Mouse (Mus musculus) limb, embryonic 10.5 days (tissue): ENCODE measurements around the gene Pax3. TPM values are rescaled to one million over a fixed set of nuclear protein-coding genes. Genes with fewer than 3 reads are reported as not detected.

Experiments
- DNase-seq: peaks from one replicate; pipeline ENCODE4 v3.0.0-alpha.2; 2017; ENCODE audit warnings: low spot score
- H3K27ac ChIP-seq: fragments of 300-500 bp; sonication (generic); 2 replicates; pipeline ENCODE4 v1.5.1; 2016; ENCODE audit warnings: mild to moderate bottlenecking
- H3K27me3 ChIP-seq: fragments of 300-500 bp; sonication (generic); 2 replicates; pipeline ENCODE4 v1.6.1; 2016; ENCODE audit warnings: low read depth, mild to moderate bottlenecking; ENCODE audit not compliant: poor library complexity, severe bottlenecking
- H3K36me3 ChIP-seq: fragments of 300-500 bp; sonication (generic); 2 replicates; pipeline ENCODE4 v1.6.1; 2016; ENCODE audit warnings: mild to moderate bottlenecking, moderate library complexity
- H3K4me1 ChIP-seq: fragments of 300-500 bp; sonication (generic); 2 replicates; pipeline ENCODE4 v1.6.1; 2016
- H3K4me3 ChIP-seq: fragments of 300-500 bp; sonication (generic); 2 replicates; pipeline ENCODE4 v1.5.1; 2016; ENCODE audit warnings: mild to moderate bottlenecking, moderate library complexity
- H3K9me3 ChIP-seq: fragments of 300-500 bp; sonication (generic); replicated peaks from 2 replicates; pipeline ENCODE4 v1.6.1; 2016; ENCODE audit warnings: mild to moderate bottlenecking
- WGBS: fragments of 180-500 bp; shearing (Covaris S2); methylation state at CpG from one replicate; pipeline ENCODE4 v1.1.7; 2016; 5-methylcytosine and 5-hydroxymethylcytosine counted together
- polyA plus RNA-seq: library from polyadenylated mRNA; unstranded; fragments of >200 nt; fragmentation: Nextera tagmentation; extraction: Ambion mirVana; gene quantifications from 2 replicates; pipeline ENCODE4 v1.2.1, GENCODE M21; 2016

Pax3 gene
- polyA plus RNA-seq, 1 experiment from 2014 or later = 11.5 TPM

DNA sequence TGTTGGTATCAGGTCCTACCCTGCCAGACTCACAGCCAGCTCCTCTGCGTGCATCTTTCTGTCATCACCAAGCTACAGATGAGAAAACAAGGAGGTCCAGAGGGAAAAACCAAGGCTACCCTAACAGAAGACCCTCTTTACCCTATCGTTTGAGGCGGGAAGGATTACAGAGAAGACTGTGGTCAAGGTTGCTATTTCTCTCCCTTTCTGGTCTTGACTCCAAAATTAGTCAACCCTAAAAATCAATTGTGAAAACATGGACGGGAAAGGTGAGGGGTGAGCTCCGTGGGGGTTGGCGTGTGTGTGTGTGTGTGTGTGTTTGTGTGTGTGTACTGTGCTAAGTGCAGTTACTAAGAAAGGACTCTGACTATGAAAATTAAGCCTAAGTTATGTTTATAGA lies 54.0 kb downstream of the Pax3 start:
- Histone ChIP-seq H3K27ac (no peak overlapping the region), H3K4me3 (no peak overlapping the region), H3K9me3 (no peaks in the 10 kb centered on the region), H3K36me3 (no peaks in the 10 kb centered on the region), H3K27me3 (peaks cover 100% of the 10 kb centered on the region), H3K4me1 (peaks cover 35% of the 10 kb centered on the region)
- WGBS = 74% methylated on average over 6 of the region's 6 CpGs
- no peak for DNase-seq

GRCm38 (mm10) chr1:78141741-78142501 lies 55.0 kb downstream of the Pax3 start:
- Histone ChIP-seq H3K27ac (no peak overlapping the region), H3K9me3 (no peaks in the 10 kb centered on the region), H3K4me3 (no peak overlapping the region), H3K36me3 (no peaks in the 10 kb centered on the region), H3K27me3 (peaks cover 100% of the 10 kb centered on the region), H3K4me1 (peaks cover 34% of the 10 kb centered on the region)
- DNase-seq = no peak
- WGBS = 18% methylated on average over 9 of the region's 9 CpGs

DNA sequence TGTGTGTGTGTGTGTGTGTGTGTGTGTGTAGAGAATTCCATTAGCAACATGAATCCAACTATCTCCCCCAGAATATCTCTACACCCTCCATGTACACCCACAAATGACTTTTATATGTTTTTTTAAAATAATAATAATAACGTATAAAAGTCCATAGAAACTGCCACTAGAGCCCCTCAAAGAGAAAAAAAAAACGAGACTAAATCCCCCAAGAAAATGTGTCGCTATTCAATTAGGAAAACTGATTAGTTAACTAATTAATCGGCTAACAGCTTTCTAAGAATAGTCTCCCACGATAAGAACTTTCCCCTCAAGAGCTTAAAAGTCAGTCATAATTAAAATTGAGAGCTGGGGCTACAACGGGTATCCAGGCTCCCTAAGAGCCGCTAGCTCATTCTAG lies 55.6 kb downstream of the Pax3 start:
- H3K9me3 ChIP-seq = no peaks in the 10 kb centered on the region
- no peak overlapping the region for H3K4me3 ChIP-seq
- no peak for DNase-seq
- H3K27ac ChIP-seq = no peak overlapping the region
- H3K4me1 ChIP-seq = peaks cover 28% of the 10 kb centered on the region
- no peaks in the 10 kb centered on the region for H3K36me3 ChIP-seq
- WGBS = 11% methylated on average over 7 of the region's 7 CpGs
- H3K27me3 ChIP-seq = peaks cover 100% of the 10 kb centered on the region

GRCm38 (mm10) chr1:78140505-78141303 lies 56.2 kb downstream of the Pax3 start:
- peak; percentile 52 for DNase-seq
- WGBS = 3% methylated on average over 14 of the region's 14 CpGs
- H3K36me3 ChIP-seq = no peaks in the 10 kb centered on the region
- no peak overlapping the region for H3K4me3 ChIP-seq
- H3K27ac ChIP-seq = no peak overlapping the region
- peaks cover 100% of the 10 kb centered on the region for H3K27me3 ChIP-seq
- H3K9me3 ChIP-seq = no peaks in the 10 kb centered on the region
- H3K4me1 ChIP-seq = peaks cover 28% of the 10 kb centered on the region

DNA sequence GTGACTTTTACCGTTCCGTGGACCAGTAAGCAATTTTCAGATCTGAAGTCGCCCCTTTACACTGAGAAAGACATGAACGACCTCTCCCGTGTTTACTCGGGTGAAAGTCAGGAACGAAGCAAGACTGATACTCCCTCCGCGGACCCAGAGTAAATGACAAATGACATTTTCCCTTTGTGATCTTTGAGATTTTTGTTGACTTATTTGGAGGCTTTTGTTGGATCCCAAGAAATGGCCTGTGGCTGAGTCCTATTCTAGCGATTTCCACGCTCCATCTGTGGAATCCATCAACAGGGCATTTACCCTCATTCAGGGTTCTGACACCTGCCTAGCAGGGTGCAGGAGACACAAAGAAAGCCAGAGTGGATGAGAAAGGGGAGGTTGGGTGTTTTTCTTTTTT lies 57.6 kb downstream of the Pax3 start:
- DNase-seq = no peak
- H3K9me3 ChIP-seq = no peaks in the 10 kb centered on the region
- no peak overlapping the region for H3K4me3 ChIP-seq
- no peak overlapping the region for H3K27ac ChIP-seq
- peaks cover 28% of the 10 kb centered on the region for H3K4me1 ChIP-seq
- H3K36me3 ChIP-seq = no peaks in the 10 kb centered on the region
- 3% methylated on average over 11 of the region's 11 CpGs for WGBS
- H3K27me3 ChIP-seq = peaks cover 100% of the 10 kb centered on the region

GRCm38 (mm10) chr1:78129267-78129666 lies 67.7 kb downstream of the Pax3 start:
- no peaks in the 10 kb centered on the region for H3K9me3 ChIP-seq
- peaks cover 82% of the 10 kb centered on the region for H3K27me3 ChIP-seq
- H3K4me3 ChIP-seq = no peak overlapping the region
- H3K4me1 ChIP-seq = peaks cover 10% of the 10 kb centered on the region
- no peaks in the 10 kb centered on the region for H3K36me3 ChIP-seq
- DNase-seq = no peak
- 25% methylated on average over 5 of the region's 5 CpGs for WGBS
- H3K27ac ChIP-seq = no peak overlapping the region

DNA sequence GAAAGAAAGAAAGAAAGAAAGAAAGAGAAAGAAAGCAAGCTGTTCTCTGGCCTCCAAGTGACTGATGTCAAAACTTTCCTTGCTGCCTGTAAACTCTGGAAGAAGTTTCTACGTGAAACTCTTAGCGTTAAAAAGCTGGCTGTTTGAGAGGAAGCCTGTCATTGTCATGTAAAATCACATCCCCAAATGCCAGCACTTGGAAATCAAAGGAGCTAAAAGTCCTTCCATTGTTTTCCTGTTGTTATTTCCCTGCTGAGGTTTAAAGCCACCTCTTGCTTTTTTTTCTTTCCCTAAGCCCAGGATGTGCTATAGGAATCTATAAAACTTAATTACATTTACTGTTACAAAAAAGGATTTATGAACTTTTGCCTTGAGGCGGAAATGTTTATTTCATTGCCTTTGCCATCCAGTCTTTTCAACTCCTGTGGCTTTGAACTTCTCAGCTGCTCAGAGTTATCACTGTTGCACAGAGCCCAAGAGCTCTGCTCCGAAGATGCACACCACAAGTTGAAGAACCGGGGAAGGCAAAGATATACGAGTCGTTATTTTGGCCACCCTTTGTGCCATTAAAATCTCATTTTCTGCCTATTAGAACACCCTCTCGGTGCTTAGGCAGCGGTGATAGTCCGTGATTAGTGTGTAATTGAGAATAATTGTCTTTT lies 76.9 kb downstream of the Pax3 start:
- peaks cover 6% of the 10 kb centered on the region for H3K4me1 ChIP-seq
- no peak for DNase-seq
- H3K27me3 ChIP-seq = peaks cover 98% of the 10 kb centered on the region
- WGBS = 12% methylated on average over 10 of the region's 10 CpGs
- no peaks in the 10 kb centered on the region for H3K36me3 ChIP-seq
- no peaks in the 10 kb centered on the region for H3K9me3 ChIP-seq
- no peak overlapping the region for H3K27ac ChIP-seq
- H3K4me3 ChIP-seq = no peak overlapping the region

DNA sequence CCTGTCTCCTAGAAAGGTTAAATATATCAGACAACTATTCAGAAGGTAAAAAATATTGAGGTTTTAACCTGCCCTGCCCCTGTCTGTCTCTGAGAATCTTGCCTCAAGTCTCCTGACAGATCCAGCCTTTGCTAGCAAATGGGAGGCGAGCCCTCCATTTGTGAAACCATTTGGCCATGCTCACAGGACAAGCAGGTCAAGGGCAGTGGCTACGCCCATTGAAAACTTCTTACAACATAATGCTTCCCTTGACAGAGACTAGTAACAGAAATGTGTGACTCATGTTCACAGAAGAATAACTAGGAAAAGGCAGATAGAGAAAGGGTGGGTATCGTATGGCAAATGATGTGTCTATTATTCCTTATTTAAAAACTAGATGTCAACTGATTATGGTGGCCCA lies 80.9 kb downstream of the Pax3 start:
- no peaks in the 10 kb centered on the region for H3K9me3 ChIP-seq
- peaks cover 24% of the 10 kb centered on the region for H3K4me1 ChIP-seq
- H3K27ac ChIP-seq = no peak overlapping the region
- H3K27me3 ChIP-seq = peaks cover 98% of the 10 kb centered on the region
- H3K4me3 ChIP-seq = no peak overlapping the region
- H3K36me3 ChIP-seq = no peaks in the 10 kb centered on the region
- WGBS = 81% methylated on average over 3 of the region's 3 CpGs
- DNase-seq = no peak

- peaks cover 28% of the 10 kb centered on the region for H3K4me1 ChIP-seq
- no peak overlapping the region for H3K27ac ChIP-seq
- no peaks in the 10 kb centered on the region for H3K9me3 ChIP-seq
- WGBS = 6% methylated on average over 6 of the region's 6 CpGs
- peaks cover 90% of the 10 kb centered on the region for H3K27me3 ChIP-seq
- no peak overlapping the region for H3K4me3 ChIP-seq
- DNase-seq = peak; percentile 35
- no peaks in the 10 kb centered on the region for H3K36me3 ChIP-seq
Measured at GRCm38 (mm10) chr1:78110311-78110710, 86.6 kb downstream of the Pax3 start.

- Histone ChIP-seq H3K4me3 (no peak overlapping the region), H3K27me3 (peaks cover 61% of the 10 kb centered on the region), H3K4me1 (peaks cover 12% of the 10 kb centered on the region), H3K27ac (no peak overlapping the region), H3K9me3 (no peaks in the 10 kb centered on the region), H3K36me3 (no peaks in the 10 kb centered on the region)
- 50% methylated on average over 7 of the region's 7 CpGs for WGBS
- no peak for DNase-seq
Measured at GRCm38 (mm10) chr1:78103511-78103910, 93.4 kb downstream of the Pax3 start.

GRCm38 (mm10) chr1:78093619-78094018 lies 103.3 kb downstream of the Pax3 start:
- H3K27me3 ChIP-seq = peaks cover 59% of the 10 kb centered on the region
- no peak for DNase-seq
- H3K4me3 ChIP-seq = no peak overlapping the region
- WGBS = 93% methylated on average over 4 of the region's 4 CpGs
- H3K36me3 ChIP-seq = no peaks in the 10 kb centered on the region
- no peaks in the 10 kb centered on the region for H3K9me3 ChIP-seq
- H3K27ac ChIP-seq = no peak overlapping the region
- 0 out of 2 replicates have a peak, but pooled peaks cover 3% of the 10 kb centered on the region for H3K4me1 ChIP-seq

GRCm38 (mm10) chr1:78088646-78089045 lies 108.3 kb downstream of the Pax3 start:
- H3K27ac ChIP-seq = no peak overlapping the region
- peaks cover 31% of the 10 kb centered on the region for H3K27me3 ChIP-seq
- H3K36me3 ChIP-seq = no peaks in the 10 kb centered on the region
- 78% methylated on average over 2 of the region's 2 CpGs for WGBS
- peaks cover 6% of the 10 kb centered on the region; the same call in 1 of the 2 replicates for H3K4me1 ChIP-seq
- H3K4me3 ChIP-seq = no peak overlapping the region
- no peaks in the 10 kb centered on the region for H3K9me3 ChIP-seq
- DNase-seq = no peak

- peak; percentile 50 for DNase-seq
- no peaks in the 10 kb centered on the region for H3K9me3 ChIP-seq
- 33% methylated on average over 18 of the region's 18 CpGs for WGBS
- peaks cover 22% of the 10 kb centered on the region for H3K27me3 ChIP-seq
- no peaks in the 10 kb centered on the region for H3K36me3 ChIP-seq
- peaks cover 6% of the 10 kb centered on the region for H3K4me1 ChIP-seq
- no peak overlapping the region for H3K4me3 ChIP-seq
- no peak overlapping the region for H3K27ac ChIP-seq
Measured at GRCm38 (mm10) chr1:78081761-78082160, 115.2 kb downstream of the Pax3 start.
